Mouse (Mus musculus): ENCODE measurements around the gene Tnr. TPM values are rescaled to one million over a fixed set of nuclear protein-coding genes. Genes with fewer than 3 reads are reported as not detected.

Gene Tnr
- total RNA-seq, 2 experiments from 2014 or later, result 1.3 to 2.6 TPM

DNA sequence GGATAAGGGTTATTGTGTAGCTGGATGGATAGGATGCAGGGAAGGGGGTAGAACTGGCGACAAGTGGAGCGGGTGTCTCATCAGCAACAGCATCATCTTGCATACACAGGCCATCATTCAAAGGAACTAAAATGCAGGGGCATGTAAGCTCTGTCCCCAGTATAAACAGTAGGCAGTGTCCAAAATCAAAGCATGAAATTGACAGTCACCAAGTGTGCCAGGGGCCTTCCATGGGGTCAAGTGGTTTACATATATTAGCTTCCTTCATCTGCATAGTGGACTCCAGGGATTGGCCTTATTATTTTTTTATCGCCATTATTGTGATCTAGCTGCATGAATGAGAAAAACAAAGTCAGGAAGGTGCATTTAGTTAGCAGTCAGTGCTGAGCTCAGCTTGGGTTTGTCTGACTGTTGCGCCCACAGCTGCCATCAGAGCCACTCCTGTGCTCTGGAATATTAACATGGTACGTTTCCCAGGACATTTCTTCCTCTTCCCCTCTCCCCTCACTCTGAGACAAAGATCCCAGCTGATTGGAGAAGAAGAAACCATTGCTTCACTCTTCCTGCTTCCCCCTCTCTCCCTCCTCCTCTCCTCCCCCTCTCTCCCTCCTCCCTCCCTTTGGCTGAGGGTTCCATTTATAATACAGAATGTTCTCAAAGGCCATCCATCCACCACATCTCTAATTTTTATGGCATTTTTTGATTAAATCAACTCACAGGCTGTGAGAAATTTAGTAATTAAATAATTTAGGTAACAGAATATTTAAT is 106.4 kb downstream of the Tnr start:
- DNase-seq, result no peak

DNA sequence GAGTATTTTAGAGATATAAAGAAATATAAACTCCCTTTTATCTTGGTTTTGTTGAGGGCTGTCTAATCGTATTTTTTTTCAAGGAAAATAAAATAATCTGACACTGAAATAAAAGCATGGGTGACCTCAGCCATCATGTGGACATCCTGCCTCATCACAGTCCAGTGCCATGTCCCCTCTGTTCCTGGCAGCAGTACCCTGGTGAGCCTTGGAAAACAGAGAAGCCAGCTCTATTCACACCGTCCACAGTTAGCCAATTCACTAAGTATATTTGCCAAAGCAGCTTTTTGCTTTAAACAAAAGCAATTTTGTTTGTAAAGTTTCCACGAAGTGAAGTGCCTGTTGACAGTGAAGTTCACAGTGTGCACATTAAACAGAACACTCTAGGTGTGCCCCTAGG is 109.0 kb downstream of the Tnr start:
- DNase-seq, result no peak

DNA sequence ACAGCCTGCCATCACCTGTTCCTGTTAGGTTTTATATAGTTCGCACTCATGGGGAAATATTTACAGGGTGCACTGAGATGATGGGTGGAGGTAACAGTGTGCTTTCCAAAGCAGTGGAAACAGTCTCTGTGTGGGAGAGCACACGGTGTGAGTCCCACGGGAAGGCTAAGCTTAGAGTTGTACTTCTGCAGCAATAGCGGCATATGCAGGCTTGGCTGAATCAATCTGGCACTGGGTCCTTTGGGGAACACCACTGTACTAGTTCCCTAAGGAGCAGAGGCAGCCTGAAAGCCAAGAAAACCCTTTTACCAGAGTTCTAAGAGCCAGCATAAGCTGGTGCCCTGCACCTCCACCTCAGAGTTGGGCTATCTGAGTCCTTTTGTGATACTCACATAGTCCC is 115.8 kb downstream of the Tnr start:
- no peak for DNase-seq

DNA sequence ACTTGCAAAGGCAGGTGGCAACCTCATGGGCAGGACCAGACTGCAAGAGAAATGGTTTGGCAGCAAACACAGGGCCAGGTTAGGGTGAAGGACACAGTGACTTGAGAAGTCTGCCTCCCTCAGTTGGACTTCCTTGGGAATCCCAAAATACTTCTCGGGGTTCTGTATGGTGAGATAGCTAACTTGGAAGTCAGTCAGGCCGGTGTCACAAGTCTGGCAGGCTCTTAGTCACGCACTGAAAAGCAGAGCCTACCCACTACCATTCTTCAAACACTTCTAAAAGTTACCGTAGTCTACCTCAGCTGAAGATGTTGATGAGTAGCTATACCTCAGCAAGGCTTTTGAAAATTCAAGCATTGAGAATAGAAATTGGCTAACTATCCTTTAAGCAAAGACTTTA is 122.2 kb downstream of the Tnr start:
- no peak for DNase-seq

DNA sequence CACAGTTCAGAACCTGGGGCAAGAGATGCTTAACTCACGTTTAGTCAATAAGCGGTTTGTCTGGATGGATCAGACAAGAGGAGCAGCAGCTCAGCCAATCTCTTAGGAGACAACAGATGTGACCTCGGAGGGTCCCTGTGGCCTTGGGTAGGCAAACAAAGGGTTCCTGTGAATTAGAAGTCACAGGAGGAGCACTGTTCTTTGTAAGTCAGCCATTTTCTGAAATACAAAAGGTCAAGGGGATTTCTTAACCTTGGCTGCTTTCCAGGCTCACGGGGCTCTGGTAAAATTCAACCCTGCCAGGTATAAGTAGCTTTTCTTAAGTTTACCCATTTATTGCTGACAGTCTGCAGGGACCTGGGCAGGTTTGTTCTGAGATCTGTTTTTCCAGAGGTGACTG is 126.9 kb downstream of the Tnr start:
- DNase-seq, result no peak

DNA sequence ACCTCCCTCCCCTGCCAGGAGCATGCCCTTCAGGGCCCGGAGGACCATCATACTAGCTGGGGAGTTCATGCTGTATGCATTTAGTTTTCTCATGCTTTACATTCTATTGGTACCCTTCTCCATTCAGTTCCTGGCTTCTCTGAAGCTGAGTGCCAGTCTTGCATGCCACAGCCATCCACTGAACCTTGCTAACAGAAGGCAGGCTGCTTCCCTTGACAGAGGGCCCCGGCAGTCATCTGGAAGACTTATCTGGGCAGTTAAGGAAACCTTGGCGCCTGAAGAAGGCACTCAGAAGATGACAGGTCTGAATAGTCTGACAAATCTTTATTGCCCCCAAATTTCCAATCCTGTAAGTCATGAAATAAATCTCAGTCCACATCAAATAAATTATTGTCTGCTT is 131.7 kb downstream of the Tnr start:
- no peak for DNase-seq

DNA sequence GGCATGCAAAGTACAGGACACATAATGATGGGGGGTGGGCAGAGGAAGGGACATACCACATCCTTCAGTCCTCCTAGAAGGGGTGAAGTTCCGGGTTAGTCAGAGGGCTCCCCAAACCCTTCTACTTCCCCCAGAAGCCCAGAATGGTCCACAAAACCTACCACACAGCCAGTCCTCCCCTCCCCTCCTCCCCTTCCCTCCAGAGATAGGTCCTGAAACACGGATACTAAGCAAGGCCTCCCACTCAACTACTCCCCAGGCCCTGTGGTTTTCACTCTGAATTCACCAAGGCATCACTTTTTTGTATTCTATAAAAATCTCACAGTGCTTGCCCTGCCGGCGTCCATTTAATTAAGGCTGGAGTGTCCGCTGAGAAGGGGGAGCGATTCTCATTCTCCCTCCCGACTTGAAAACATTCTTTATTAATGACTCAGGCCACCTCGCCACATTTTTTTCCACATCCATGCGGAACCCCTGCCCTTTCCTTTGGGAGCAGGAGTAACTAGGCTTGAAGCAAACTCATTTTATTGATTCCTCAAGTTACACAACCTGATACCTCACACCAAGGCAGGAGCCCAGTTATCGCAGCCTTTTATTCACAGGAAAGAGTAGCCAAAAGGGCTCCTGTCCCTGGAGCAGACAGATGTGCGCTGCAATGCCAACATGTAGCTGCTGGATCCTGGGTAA is 134.4 kb downstream of the Tnr start:
- DNase-seq, result no peak

DNA sequence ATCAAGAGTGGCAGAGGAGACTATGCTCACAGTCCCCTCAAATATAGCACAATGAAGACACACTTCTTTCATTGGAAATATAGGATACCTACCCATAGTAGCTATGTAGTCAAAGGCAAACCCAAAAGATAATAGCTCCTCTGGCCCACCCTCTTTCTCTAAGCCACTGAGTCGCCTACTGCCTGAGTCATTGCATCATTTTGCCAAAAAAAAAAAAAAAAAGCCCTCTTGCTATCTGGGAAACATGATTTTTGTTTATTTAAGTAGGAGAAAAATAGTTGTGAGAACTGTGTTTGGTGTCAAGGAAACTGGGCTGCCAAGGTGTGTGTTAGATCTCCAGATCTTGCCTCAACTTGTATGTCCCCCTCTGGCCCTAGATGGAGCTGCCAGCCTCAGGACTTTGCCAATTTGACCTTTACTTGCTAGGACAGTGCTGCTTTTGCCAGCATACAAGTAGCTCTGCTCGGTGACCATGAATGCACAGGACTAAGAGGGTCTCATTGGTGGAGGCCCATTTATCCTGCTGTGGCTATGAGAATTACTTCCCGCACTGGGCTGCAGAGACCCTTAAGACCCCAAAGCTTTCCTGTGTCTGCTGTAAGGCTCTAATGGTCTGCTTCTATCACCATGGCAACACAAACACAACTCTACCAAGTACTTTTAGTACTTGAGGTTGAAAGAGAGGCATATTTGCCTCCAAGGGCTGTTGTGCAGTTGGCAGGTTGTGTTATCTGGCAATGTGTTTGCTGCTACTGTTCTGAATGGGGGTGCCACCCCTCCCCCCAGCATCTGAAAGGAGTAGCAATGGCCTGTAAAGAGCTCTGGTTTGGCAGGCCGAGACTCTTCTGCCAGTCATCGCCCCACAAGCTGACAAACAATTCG is 137.3 kb downstream of the Tnr start:
- no peak for DNase-seq

DNA sequence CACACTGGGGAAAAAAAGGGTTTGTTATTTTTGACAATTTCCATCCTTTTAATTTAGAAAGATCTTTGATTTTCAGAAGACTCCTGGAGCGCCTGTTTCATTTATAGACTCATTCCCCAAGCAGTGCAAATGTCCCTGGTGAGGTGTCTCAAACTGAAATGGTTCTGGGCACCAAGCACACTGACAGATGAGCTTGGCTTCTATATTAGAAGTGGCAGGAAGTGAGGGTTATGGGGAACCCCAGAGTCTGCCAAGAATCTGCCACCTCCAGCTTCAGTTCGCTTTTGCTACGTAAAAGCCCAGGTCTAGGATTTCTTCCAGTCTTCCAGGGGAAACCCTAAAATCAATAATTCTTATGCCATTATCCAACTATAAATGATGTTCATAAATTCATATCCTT is 140.9 kb downstream of the Tnr start:
- no peak for DNase-seq

DNA sequence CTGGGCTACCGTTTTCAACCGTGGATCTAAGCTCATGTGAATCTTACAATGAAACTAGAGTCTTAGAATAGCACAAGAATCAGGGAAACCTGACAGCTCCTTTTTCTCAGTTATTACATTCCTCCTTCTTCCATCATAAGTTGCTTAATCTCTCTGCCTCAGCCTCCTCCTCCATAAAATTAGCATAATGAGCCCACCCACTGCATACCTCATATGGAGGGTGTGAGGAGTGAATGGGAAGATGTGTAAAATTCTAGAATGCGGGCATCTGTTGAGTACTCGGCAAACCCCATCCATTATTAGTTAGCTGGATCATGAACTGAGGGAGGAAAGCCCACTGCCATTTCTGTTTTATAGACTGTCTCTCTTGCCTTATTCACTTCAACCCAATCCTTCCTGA is 141.4 kb downstream of the Tnr start:
- DNase-seq, result no peak

DNA sequence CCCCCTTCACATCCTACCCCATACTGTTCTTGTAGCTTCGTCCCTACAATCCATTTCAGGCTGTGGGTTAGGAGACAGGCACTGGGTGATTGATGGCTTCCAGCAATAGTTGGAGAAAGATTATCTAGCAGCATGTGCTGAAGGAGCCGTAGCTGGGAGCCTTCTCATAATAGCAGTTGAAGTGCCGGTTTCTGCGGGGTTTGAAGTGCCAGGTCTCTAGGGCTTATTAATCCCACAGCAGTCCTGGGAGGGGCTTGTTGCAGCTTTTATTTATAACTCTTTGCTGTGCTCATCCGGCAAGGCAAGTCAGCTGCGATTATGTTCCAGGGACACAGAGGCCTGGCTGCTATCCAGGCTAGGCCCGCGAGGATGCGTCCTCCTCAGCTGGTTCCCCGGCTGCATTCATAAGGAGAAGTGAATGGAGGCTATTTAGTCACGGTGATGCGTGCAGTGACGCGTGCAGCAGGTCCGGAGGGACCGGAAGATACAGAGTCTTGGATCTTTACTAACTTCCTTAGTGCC is 147.1 kb downstream of the Tnr start:
- peak; percentile 73 for DNase-seq

DNA sequence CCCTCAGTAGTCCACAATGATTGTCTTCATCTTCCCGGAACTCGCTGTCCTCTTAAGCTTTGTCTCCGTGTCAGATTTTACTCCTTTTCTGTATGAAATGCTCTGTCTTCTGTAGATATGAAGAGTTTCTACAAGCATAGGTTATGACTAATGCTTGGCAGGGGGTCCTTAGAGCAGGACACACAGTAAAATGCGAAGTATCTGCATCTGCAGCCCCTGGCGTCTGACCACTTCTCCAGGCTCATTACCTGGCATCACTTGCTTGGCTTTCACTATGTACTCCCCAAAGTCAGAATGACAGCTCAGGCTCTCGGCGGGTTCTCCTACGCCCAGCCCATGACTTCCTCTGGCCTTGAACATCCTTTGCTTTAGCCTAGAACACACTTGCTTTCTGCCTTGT is 147.6 kb downstream of the Tnr start:
- no peak for DNase-seq

DNA sequence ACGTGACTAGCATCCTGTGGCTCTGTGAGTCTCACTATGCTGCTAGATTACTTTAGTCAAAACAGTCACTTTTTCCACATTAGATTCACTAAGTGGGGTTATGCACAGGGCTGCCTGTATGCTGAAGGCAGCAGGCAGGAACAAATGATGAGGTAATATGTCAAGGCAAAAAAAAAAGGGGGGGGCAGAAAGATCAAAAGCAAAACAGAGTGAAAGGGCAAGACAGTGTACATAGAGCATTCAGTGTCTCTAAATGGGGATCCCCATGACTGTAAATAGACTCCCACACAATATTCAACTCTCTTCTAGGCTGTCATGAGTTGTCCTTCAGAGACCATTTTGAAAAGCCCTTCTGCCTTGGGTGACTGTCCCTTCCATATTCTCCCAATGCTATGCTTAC is 150.7 kb downstream of the Tnr start:
- DNase-seq, result peak; percentile 12

DNA sequence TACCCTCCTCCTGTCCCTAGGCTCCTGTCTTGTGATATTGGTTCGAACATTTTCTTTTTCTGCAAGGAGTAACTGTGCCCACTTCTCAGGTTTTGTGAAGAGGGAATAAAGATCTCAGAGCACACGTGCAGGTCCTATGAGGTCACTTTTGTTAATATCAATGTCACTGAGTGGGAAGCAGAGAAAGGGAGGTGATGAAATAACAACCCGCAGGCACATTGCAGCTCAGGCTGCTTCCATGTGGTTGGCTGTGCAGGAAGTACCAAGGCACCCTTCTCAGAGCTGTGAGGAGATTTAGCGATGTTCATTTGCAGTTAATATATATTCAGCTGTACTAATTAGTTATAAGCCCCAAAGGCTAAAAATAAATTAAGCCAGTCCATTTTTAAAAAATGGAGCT is 151.9 kb downstream of the Tnr start:
- no peak for DNase-seq

DNA sequence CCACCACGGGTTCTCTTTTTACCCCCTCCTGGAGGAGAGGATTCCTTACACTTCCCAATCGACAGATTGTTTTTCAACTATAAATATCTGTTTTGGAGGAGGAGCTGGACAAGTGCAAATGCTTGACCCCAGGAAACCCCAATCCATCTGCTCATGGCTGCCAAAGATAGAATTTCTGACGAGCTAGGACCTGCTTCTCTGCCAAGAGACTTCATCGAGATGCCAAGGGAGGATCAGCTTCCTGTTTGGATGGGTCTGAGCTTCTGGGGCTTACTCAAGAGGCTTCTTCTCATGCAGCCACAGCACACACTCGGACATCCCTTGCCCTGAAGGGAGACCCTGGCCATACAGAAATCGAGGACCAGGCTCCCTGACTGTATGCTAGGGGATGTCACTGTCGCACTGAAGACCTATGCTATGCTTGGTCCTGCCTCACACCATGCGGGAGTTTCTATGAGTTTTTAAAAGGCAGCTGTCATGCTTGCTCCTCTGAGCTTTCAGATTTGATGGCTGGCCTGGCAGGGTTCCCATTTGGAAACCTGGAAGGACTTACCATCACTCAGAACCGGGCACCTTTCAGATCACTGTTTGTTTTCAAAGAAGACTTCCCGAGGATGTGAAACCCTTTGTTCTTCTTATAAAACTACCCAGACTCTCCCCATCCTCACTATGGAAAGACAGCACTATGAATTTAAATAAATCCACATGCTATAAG is 154.8 kb downstream of the Tnr start:
- DNase-seq, result no peak

DNA sequence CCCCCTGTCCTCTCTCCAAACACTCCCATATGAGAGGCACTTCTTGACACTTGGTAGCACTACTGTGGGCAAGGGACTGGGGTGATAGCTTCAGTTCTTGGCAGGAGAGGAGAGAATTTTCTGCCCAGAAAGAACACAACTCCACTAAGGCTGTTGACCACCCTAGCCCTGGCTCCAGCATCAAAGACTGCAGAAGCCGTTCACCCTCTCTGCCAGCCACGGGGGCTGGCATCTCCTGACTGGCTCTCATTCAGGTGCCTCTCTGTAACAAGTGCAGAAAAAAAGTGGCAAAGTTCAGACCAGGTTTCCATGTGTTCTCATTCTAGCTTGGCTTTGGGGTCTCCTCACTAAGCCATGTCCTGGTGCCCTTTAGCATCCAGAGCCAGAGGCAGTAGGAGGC is 157.7 kb downstream of the Tnr start:
- DNase-seq, result no peak

DNA sequence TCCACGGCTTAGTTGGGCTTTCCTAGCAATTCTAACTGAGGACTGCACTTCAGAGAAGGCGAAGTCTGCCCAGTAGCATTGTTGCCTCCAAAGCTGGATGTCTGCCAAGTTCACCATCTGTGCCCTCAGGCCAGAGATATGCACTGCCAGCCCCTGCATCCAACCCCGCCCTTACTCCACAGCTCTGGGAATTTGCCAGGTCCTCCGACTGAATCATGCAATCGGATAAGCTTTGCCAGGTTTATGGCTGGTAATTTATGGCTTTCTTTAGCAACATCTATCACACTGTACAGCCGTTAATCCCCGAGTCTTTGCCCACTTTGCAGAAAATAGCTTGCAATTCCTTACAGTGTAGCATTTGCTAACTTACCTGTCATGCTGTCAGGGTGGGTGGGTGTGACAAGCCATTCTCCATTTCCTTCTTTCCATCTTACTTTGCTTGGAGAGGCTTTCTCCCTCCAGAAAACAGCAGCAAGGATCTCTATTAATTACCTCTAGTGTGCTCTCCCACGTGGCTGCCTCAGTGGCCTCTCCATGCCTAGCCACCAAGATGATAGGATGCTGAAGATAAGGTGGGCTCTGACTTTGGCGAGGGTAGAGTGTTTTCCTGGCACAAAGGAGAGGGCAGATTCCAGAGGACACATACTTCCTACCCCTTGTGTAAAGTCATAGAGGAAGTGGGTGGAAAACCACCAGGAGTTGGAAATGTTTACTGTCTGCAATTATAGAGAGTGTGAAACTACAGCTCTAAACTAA is 163.1 kb downstream of the Tnr start:
- peak; percentile 91 for DNase-seq

DNA sequence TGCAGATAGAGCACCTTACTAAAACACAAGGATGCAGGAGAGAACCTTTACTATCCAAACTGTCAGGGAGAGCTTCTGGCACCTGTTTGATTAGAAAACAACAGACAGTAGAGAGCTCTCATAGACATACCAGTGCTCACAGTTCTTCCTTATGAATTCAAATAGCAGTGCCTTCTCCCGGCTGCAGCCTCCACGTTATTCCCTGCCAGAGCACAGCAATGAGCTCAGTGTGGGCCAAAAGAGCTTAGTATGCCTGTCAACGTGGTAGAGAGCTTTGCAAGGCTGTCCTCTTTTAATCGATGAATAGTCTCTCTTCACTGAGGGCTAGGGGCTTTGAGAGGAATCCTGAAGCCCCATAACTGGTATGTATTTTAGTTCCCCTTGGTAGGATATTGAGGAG is 173.1 kb downstream of the Tnr start:
- no peak for DNase-seq

DNA sequence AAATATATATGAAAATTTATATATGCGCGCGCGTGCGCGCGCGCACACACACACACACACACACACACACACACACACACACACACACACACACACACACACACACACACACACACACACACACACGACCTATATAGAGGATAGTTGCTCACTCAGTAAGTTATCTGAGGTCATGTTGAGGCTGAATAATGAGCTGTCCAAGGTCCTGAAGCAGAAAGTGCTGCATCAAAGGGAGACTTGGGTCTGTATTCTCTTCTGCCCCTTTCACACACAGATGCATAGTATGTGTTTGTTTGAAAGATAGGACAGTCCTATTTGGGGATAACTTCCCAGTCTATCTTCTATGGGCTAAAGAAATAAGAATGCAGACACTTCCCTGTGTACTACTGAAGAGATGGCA is 178.5 kb downstream of the Tnr start:
- peak; percentile 53 for DNase-seq

DNA sequence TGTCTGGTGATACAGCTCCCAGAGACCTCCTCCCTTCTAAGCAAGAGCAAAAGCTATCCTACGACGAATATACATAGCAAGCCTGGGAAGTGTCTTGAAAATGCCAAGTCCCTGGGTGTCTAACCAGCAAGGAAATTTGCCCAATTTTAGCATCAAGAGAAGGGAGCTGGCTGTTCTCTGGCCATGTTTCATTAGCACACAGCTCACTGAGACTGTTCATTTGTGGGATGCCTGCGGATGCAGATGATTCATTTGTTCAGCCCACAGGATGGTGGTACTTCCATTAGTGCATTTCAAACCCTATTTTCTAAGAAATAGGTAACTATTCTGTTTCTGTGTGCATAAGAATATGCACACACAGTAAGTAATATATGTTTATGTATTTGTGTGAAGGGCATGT is 181.4 kb downstream of the Tnr start:
- no peak for DNase-seq

DNA sequence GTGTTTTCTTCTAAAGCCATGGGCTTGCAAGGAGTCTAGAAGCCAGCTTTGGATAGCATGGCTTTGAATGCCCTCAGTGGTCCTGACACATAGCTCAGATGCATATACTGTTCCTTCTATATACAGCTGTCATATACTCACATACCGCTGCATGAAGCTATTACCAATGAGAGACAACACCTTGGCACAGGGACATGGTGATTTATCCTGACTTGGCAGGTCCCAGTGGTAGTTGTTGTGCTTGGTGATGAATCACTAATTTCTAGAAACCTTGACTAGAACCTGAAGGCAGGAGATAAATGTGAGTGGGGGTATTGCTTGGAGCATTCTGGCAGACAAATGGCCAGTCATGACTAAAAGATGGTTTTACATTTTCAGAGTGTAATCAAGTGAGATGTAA is 192.7 kb downstream of the Tnr start:
- no peak for DNase-seq

DNA sequence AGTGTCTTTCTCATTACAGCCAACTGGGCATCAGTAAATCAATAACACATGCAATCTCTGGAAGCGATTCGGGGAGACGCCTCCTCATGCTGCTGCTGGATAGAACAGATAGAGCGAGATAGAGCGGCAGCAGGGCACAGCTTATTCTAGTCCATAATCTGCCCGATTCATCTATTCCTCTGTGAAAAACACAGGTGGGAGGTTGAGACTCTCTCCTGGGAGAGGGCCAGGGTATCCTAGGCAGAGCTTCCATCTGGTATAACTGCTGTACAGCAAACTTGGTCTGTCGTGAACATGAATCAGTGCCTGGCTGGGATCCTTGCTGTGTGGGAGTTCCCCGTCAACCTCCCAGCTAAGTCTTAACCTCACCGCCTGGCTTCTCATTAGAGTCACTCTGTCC is 193.4 kb downstream of the Tnr start:
- no peak for DNase-seq
